Mouse (Mus musculus) embryonic facial prominence, embryonic 11.5 days (tissue): ENCODE measurements around the gene Ddx28. TPM values are rescaled to one million over a fixed set of nuclear protein-coding genes. Genes with fewer than 3 reads are reported as not detected.

Source experiments
- ATAC-seq: fragments of 200-750 bp; cut with Nextera tagmentation; replicated peaks from 2 replicates; pipeline ENCODE4 v1.8.0; 2017; ENCODE audit warnings: low read depth; ENCODE audit not compliant: insufficient number of reproducible peaks, low FRiP score, low TSS enrichment
- DNase-seq: peaks from one replicate; pipeline ENCODE4 v3.0.0-alpha.2; 2015; ENCODE audit warnings: low spot score
- H3K27ac ChIP-seq: fragments of 300-500 bp; sonication (generic); replicated peaks from 2 replicates; pipeline ENCODE4 v1.5.1; 2014; ENCODE audit warnings: mild to moderate bottlenecking, low read depth, low read length, control low read depth
- H3K27me3 ChIP-seq: fragments of 300-500 bp; sonication (generic); 2 replicates; pipeline ENCODE4 v1.6.1; 2014; ENCODE audit warnings: mild to moderate bottlenecking, low read length, moderate library complexity, mixed read lengths; ENCODE audit not compliant: control insufficient read depth, insufficient read depth
- H3K36me3 ChIP-seq: fragments of 300-500 bp; sonication (generic); replicated peaks from 2 replicates; pipeline ENCODE4 v1.6.1; 2014; ENCODE audit warnings: low read depth, mild to moderate bottlenecking, low read length, moderate library complexity, mixed read lengths; ENCODE audit not compliant: control insufficient read depth, insufficient read depth
- H3K4me1 ChIP-seq: fragments of 300-500 bp; sonication (generic); 2 replicates; pipeline ENCODE4 v1.6.1; 2014; ENCODE audit warnings: low read length, mixed read lengths; ENCODE audit not compliant: control insufficient read depth, insufficient read depth
- H3K4me2 ChIP-seq: fragments of 300-500 bp; sonication (generic); 2 replicates; pipeline ENCODE4 v1.6.1; 2014; ENCODE audit warnings: low read depth, mild to moderate bottlenecking, control low read depth, low read length, moderate library complexity
- H3K4me3 ChIP-seq: fragments of 300-500 bp; sonication (generic); 2 replicates; pipeline ENCODE4 v1.5.1; 2014; ENCODE audit warnings: low read depth, low read length, control low read depth
- H3K9ac ChIP-seq: fragments of 300-500 bp; sonication (generic); replicated peaks from 2 replicates; pipeline ENCODE4 v1.6.1; 2014; ENCODE audit warnings: mild to moderate bottlenecking, control low read depth, low read length
- H3K9me3 ChIP-seq: fragments of 300-500 bp; sonication (generic); replicated peaks from 2 replicates; pipeline ENCODE4 v1.6.1; 2016; ENCODE audit warnings: mild to moderate bottlenecking, low read length, inconsistent platforms, mixed read lengths; ENCODE audit not compliant: control insufficient read depth
- WGBS: fragments of 180-500 bp; shearing (Covaris S2); extraction: QIAGEN DNeasy Blood & Tissue Kit; methylation state at CpG from one replicate; pipeline ENCODE4 v1.1.7; 2014; 5-methylcytosine and 5-hydroxymethylcytosine counted together
- polyA plus RNA-seq: library from polyadenylated mRNA; unstranded; fragments of >200 nt; fragmentation: Nextera tagmentation; extraction: Ambion mirVana; gene quantifications from 2 replicates; pipeline ENCODE4 v1.2.1, GENCODE M21; 2014

The Ddx28 gene
- polyA plus RNA-seq, 1 experiment from 2014 or later, result 20.5 TPM

- 61% methylated on average over 7 of the region's 7 CpGs for WGBS
Measured at GRCm38 (mm10) chr8:105975363-105975762, 36.3 kb downstream of the Ddx28 start.

DNA sequence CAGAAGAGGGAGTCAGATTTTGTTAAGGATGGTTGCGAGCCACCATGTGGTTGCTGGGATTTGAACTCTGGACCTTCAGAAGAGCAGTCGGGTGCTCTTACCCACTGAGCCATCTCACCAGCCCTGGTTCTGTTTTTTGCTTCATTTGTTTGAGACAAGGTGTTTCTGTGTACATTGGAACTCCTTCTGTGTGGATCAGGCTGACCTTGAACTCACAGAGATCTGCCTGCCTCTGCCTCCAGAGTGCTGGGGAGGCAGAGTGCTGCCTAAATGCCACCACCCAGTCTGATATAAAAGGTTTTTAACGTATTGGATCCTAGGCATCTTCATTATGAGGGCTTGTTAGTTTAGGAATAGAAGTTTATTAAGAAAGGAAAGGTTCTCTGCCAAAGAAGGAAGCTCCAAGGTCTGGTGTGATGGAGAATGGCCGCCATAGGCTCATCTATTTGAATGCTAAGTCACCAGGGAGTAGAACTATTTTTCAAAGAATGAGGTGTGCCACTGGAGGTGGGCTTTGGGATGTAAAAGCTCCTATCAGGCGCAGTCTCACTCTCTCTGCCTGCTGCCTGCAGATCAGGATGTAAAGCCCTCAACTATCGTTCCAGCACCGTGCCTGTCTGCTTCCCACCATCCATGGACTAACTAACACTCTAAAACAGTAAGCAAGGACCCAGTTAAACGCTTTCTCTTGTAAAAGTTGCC is 40.5 kb downstream of the Ddx28 start:
- Histone ChIP-seq H3K4me2 (no peak overlapping the region), H3K9me3 (no peaks in the 10 kb centered on the region), H3K4me1 (no peaks in the 10 kb centered on the region), H3K36me3 (no peaks in the 10 kb centered on the region), H3K27me3 (no peaks in the 10 kb centered on the region), H3K27ac (no peak overlapping the region), H3K4me3 (no peak overlapping the region), H3K9ac (no peak overlapping the region)
- WGBS, result 75% methylated on average over 8 of the region's 8 CpGs
- DNase-seq (no peak), ATAC-seq (no peak)

More at GRCm38 (mm10) chr8:105975363-105975762, 36.3 kb downstream of the Ddx28 start:
- DNase-seq, result no peak
- Histone ChIP-seq H3K4me3 (no peak overlapping the region), H3K4me1 (no peaks in the 10 kb centered on the region), H3K27me3 (no peaks in the 10 kb centered on the region), H3K4me2 (no peak overlapping the region), H3K9ac (no peak overlapping the region), H3K36me3 (no peaks in the 10 kb centered on the region), H3K27ac (no peak overlapping the region), H3K9me3 (no peaks in the 10 kb centered on the region)
- no peak for ATAC-seq

DNA sequence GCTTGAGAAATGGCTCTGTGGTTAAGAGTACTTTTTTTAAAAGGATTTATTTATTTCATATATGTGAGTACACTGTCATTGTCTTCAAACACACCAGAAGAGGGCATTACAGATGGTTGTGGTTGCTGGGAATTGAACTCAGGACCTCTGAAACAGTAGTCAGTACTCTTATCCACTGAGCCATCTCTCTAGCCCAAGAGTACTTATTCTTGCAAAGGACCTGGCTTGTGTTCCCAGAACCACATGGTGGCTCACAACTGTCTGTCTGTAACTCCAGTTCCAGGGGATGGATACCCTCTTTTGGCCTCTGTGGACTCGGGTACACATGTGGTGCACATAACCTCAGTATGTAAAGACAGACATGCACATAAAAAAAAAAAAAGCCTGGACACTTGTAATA is 42.3 kb downstream of the Ddx28 start:
- Histone ChIP-seq H3K9me3 (no peaks in the 10 kb centered on the region), H3K36me3 (no peaks in the 10 kb centered on the region), H3K4me1 (peaks cover 8% of the 10 kb centered on the region; the same call in 1 of the 2 replicates), H3K4me3 (no peak overlapping the region), H3K9ac (no peak overlapping the region), H3K27me3 (no peaks in the 10 kb centered on the region), H3K4me2 (no peak overlapping the region), H3K27ac (no peak overlapping the region)
- WGBS, result 58% methylated on average over 1 of the region's 1 CpGs
- no peak for ATAC-seq
- DNase-seq, result no peak

DNA sequence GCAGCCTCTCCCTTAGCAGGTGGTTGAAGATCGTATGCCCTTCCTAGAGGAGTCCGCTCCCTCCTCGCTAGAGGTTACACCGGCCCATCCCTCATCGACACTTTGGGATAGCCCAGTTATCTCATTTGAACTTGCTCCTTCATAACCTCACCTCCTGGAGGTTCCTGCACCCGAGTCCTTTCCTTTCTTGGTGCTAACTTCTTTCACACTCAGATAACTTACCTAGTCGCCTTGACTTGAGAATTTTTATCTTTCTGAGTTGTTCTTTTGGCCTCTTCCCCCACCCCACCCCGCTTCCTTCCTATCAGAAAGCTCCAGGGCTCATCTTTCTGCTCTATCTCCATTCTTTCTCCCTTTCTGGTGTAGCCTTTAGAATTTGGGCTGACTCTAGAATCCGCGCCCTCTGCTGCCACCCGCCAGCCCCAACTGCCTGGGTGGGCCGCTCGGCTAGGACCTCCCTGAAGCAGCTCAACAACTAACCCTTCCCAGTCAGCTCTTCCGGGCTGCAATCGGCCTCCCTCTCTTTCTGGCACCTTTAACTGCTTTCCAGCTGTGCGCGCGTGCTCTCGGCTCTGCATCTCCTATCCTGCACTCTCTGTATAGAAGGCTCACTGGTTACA is 44.9 kb downstream of the Ddx28 start:
- H3K9ac ChIP-seq, result peak overlapping the region; percentile 30
- H3K4me1 ChIP-seq, result peaks cover 8% of the 10 kb centered on the region; the same call in 1 of the 2 replicates
- 7% methylated on average over 19 of the region's 19 CpGs for WGBS
- H3K27me3 ChIP-seq, result no peaks in the 10 kb centered on the region
- H3K4me3 ChIP-seq, result peak overlapping the region; percentile 2; the same call in 1 of the 2 replicates
- no peaks in the 10 kb centered on the region for H3K9me3 ChIP-seq
- peak overlapping the region; percentile 76 for H3K4me2 ChIP-seq
- H3K27ac ChIP-seq, result no peak overlapping the region
- no peaks in the 10 kb centered on the region for H3K36me3 ChIP-seq
- DNase-seq (peak; percentile 69), ATAC-seq (peak; percentile 11; the same call in 1 of the 2 replicates)

GRCm38 (mm10) chr8:105965905-105966341 is 45.8 kb downstream of the Ddx28 start, which contains the start of gene Slc12a4:
Gene Slc12a4, minus strand, starts transcription at chr8:105966097.
- H3K4me2 ChIP-seq, result peak within 1 kb of the TSS; percentile 76
- H3K27ac ChIP-seq, result peak within 1 kb of the TSS; percentile 65; the same call in 1 of the 2 replicates
- no peaks in the 10 kb centered on the region for H3K36me3 ChIP-seq
- WGBS, result under 1% methylated on average over 47 of the region's 47 CpGs
- H3K27me3 ChIP-seq, result no peaks in the 10 kb centered on the region
- peak within 1 kb of the TSS; percentile 77 for H3K9ac ChIP-seq
- H3K4me3 ChIP-seq, result peak within 1 kb of the TSS; percentile 74
- DNase-seq (peak; percentile 93), ATAC-seq (peak; percentile 76)
- H3K4me1 ChIP-seq, result peaks cover 8% of the 10 kb centered on the region; the same call in 1 of the 2 replicates
- H3K9me3 ChIP-seq, result no peaks in the 10 kb centered on the region

GRCm38 (mm10) chr8:105965266-105965904 is 46.3 kb downstream of the Ddx28 start:
- H3K4me3 ChIP-seq, result peak overlapping the region; percentile 74
- peaks cover 8% of the 10 kb centered on the region; the same call in 1 of the 2 replicates for H3K4me1 ChIP-seq
- no peaks in the 10 kb centered on the region for H3K27me3 ChIP-seq
- peak overlapping the region; percentile 77 for H3K9ac ChIP-seq
- ATAC-seq (peak; percentile 47), DNase-seq (peak; percentile 52)
- H3K4me2 ChIP-seq, result peak overlapping the region; percentile 76
- H3K36me3 ChIP-seq, result no peaks in the 10 kb centered on the region
- WGBS, result 2% methylated on average over 32 of the region's 40 CpGs
- peak overlapping the region; percentile 65; the same call in 1 of the 2 replicates for H3K27ac ChIP-seq
- no peaks in the 10 kb centered on the region for H3K9me3 ChIP-seq

GRCm38 (mm10) chr8:105964506-105965265 is 47.0 kb downstream of the Ddx28 start:
- Histone ChIP-seq H3K9me3 (no peaks in the 10 kb centered on the region), H3K4me1 (peaks cover 8% of the 10 kb centered on the region; the same call in 1 of the 2 replicates), H3K27me3 (no peaks in the 10 kb centered on the region), H3K36me3 (no peaks in the 10 kb centered on the region; the same call in 1 of the 2 replicates), H3K4me3 (peak overlapping the region; percentile 74), H3K27ac (no peak overlapping the region), H3K9ac (peak overlapping the region; percentile 77), H3K4me2 (peak overlapping the region; percentile 76)
- no peak for ATAC-seq
- WGBS, result 60% methylated on average over 12 of the region's 12 CpGs
- no peak for DNase-seq
